Mouse (Mus musculus) layer of hippocampus, adult 9-11 months (tissue): ENCODE data around the gene Gm7978.
"Not testable (repeated sequence)": the region's sequence is repeated elsewhere in the genome, so short reads cannot be mapped to it uniquely, and the experiment has no call there.

Experiments used
- DNase-seq: peaks from one replicate; pipeline ENCODE4 v3.0.0; 2022

The Gm7978 gene

GRCm38 (mm10) chr5:95736073-95736472 is at the start of gene Gm7978:
Gene Gm7978 (minus strand): TSS chr5:95736173.
- not testable (repeated sequence) for DNase-seq

GRCm38 (mm10) chr5:95775690-95776089 is 39.7 kb upstream of the Gm7978 start, which contains the start of gene E330014E10Rik:
Gene E330014E10Rik (plus strand): TSS chr5:95775990.
- DNase-seq, result not testable (repeated sequence)

- not testable (repeated sequence) for DNase-seq
Measured at GRCm38 (mm10) chr5:95741714-95742113, 5.7 kb upstream of the Gm7978 start, which contains the start of gene Gm7982. Gene Gm7982 (plus strand): TSS chr5:95742014.
